Mouse (Mus musculus) heart, embryonic 10.5 days (tissue): ENCODE measurements around the gene Ifitm6. TPM values are rescaled to one million over a fixed set of nuclear protein-coding genes. Genes with fewer than 3 reads are reported as not detected.
"Not testable (repeated sequence)": the region's sequence is repeated elsewhere in the genome, so short reads cannot be mapped to it uniquely, and the experiment has no call there.

Experiments
- DNase-seq: peaks from one replicate; pipeline ENCODE4 v3.0.0-alpha.2; 2017; ENCODE audit warnings: low spot score
- H3K27ac ChIP-seq: fragments of 300-500 bp; sonication (generic); 2 replicates; pipeline ENCODE4 v1.5.1; 2016; ENCODE audit warnings: mild to moderate bottlenecking
- H3K27me3 ChIP-seq: fragments of 300-500 bp; sonication (generic); 2 replicates; pipeline ENCODE4 v1.6.1; 2016; ENCODE audit warnings: mild to moderate bottlenecking; ENCODE audit not compliant: poor library complexity, insufficient read depth, severe bottlenecking
- H3K36me3 ChIP-seq: fragments of 300-500 bp; sonication (generic); 2 replicates; pipeline ENCODE4 v1.6.1; 2016; ENCODE audit warnings: mild to moderate bottlenecking, moderate library complexity
- H3K4me1 ChIP-seq: fragments of 300-500 bp; sonication (generic); 2 replicates; pipeline ENCODE4 v1.6.1; 2016; ENCODE audit warnings: mild to moderate bottlenecking
- H3K4me3 ChIP-seq: fragments of 300-500 bp; sonication (generic); 2 replicates; pipeline ENCODE4 v1.5.1; 2016; ENCODE audit warnings: mild to moderate bottlenecking, moderate library complexity
- H3K9me3 ChIP-seq: fragments of 300-500 bp; sonication (generic); 2 replicates; pipeline ENCODE4 v1.6.1; 2016; ENCODE audit warnings: mild to moderate bottlenecking, moderate library complexity
- WGBS: fragments of 180-500 bp; shearing (Covaris S2); methylation state at CpG from one replicate; pipeline ENCODE4 v1.1.7; 2016; 5-methylcytosine and 5-hydroxymethylcytosine counted together
- polyA plus RNA-seq: library from polyadenylated mRNA; unstranded; fragments of >200 nt; fragmentation: Nextera tagmentation; extraction: Ambion mirVana; gene quantifications from 2 replicates; pipeline ENCODE4 v1.2.1, GENCODE M21; 2016

The Ifitm6 gene
- polyA plus RNA-seq, 1 experiment from 2014 or later: not detected

DNA sequence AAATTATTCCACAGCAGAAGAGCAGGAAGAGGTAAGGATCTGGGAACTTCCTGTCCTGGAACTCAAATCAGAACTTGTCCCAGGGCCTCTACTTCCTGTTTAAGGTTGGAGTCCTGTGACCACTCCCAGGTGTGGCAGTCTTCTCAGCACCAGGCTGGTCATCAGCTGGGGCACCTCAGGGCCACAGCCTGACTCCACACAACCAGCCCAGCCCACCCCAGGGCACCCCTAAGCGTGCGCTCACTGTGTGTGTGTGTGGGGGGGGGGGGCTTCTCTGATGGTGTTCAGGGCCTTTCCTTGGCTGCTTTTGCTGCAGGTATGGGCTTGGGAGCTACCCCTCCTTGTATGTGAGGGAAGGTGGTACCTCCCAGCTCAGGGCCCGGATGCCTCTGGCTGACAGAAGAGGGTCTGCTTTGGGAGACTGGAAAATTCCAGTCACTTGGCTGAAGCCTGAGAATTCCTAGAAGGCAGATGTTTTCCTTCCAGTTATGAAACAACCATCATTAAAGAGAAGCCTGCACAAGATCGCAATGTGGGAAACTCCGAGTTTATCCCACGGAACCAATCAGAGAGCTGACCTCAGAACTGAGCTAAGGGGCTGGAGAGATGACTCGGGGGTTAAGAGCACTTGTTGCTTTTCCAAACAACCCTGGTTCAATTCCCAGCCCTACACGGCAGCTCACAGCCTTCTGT, 46.1 kb downstream of the Ifitm6 start:
- no peaks in the 10 kb centered on the region for H3K9me3 ChIP-seq
- H3K27ac ChIP-seq: peak overlapping the region; percentile 47; the same call in 1 of the 2 replicates
- H3K4me3 ChIP-seq: no peak overlapping the region
- no peaks in the 10 kb centered on the region for H3K36me3 ChIP-seq
- H3K4me1 ChIP-seq: peaks cover 37% of the 10 kb centered on the region
- DNase-seq: no peak
- peaks cover 75% of the 10 kb centered on the region for H3K27me3 ChIP-seq
- 62% methylated on average over 8 of the region's 8 CpGs for whole genome bisulfite sequencing

DNA sequence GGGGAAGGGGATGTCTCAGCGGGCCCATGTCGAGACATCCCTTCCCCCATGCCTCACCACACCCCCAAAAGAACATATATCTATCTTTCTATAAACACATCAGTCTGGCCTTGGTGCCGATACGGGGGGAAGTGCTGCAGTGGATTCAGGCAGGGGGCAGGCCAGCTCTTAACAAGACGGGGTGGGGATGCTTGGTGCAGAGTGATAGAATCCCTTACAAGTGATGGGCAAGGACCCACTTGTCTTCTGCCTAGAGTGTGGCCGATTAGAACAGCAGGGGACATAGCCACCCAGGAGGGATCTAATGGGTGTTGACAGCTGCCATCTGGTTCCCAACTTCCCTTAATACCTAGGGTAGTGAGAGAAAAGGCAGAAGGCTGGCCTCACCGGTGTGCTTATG, 46.8 kb downstream of the Ifitm6 start:
- Histone ChIP-seq H3K36me3 (no peaks in the 10 kb centered on the region), H3K4me1 (peaks cover 37% of the 10 kb centered on the region), H3K27ac (no peak overlapping the region; the same call in 1 of the 2 replicates), H3K27me3 (peaks cover 80% of the 10 kb centered on the region), H3K9me3 (no peaks in the 10 kb centered on the region), H3K4me3 (no peak overlapping the region; the same call in 1 of the 2 replicates)
- DNase-seq: no peak
- 10% methylated on average over 7 of the region's 7 CpGs for WGBS

DNA sequence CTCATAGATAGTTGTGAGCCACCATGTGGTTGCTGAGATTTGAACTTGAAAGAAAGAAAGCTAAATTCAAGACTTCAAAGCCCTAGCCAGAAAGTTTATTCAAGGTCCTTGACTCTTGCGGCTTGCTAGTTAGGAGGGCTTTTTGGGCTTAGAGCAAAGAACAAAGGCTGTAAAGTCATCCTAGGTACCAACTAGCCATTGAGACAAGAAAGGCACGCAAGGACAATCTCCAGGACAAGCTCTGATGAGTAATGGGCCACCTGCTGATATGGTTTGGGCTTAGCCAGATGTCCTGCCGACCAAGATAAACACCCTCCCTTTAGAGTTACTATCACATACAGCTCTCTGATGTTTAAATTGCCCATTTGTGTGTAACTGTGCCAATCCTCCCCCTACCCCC, 49.0 kb downstream of the Ifitm6 start:
- not testable (repeated sequence) for H3K4me3 ChIP-seq, H3K27ac ChIP-seq, H3K9me3 ChIP-seq, DNase-seq, H3K36me3 ChIP-seq
- Histone ChIP-seq H3K4me1 (peaks cover 30% of the 10 kb centered on the region), H3K27me3 (peaks cover 65% of the 10 kb centered on the region)
- WGBS: 14% methylated on average over 3 of the region's 3 CpGs

DNA sequence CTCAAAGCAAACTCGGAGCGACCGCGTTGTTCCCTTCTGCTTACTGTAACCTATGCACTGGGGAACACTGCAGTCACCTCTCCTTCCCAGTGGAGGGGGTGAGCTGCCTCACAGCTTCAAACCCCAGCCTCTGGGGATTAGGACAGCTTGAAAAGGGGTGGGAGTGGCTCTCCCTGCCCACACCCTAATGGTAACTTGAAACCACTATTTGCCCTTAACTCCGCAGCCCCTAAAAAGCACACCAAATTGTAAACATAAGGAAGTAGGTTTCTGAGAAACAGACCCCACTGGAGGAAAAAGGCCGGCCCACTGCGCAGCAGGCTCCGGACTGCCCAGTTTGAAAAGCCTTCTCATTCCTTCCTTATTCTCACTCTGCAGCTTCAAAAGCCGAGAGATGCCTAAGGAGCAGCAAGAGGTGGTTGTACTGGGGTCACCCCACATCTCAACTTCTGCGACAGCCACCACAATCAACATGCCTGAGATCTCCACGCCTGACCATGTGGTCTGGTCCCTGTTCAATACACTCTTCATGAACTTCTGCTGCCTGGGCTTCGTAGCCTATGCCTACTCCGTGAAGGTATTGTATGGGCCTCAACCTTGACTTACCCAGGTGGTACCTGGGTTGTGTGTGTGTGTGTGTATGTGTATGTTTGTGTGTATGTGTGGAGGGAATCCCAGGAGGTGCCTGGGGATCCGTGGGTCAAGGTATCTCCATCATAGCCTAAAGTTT, 49.7 kb downstream of the Ifitm6 start:
- Histone ChIP-seq H3K4me3 (0 out of 2 replicates have a peak overlapping the region, but pooled peaks have one; percentile 8), H3K27ac (no peak overlapping the region), H3K27me3 (peaks cover 59% of the 10 kb centered on the region), H3K4me1 (peaks cover 30% of the 10 kb centered on the region), H3K9me3 (no peaks in the 10 kb centered on the region), H3K36me3 (no peaks in the 10 kb centered on the region)
- 10% methylated on average over 14 of the region's 14 CpGs for WGBS
- no peak for DNase-seq

DNA sequence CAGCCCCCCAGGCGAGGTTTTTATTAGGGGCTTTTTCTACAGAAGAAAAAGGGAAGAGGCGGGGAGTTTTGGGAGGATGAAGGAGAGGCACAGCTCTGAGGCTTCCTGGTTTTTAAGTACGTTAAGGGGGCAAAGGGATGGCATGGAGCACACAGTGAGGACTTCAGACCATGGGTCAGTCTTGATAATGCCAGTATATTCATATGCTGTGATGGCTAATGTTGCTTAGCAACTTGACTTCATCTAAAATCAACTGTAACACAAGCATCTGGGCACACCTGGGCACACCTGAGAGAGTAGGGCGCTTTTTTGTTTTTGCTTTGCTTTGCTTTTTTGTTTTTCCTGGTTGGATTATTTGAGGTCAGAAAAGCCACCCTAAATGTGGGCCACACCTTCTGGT, 50.8 kb downstream of the Ifitm6 start, which contains the start of gene Ifitm1:
Gene Ifitm1, plus strand, starts transcription at position 301 of the 400 bp plus-strand sequence.
- H3K27me3 ChIP-seq: peaks cover 57% of the 10 kb centered on the region
- no peaks in the 10 kb centered on the region for H3K9me3 ChIP-seq
- no peaks in the 10 kb centered on the region for H3K36me3 ChIP-seq
- peaks cover 30% of the 10 kb centered on the region for H3K4me1 ChIP-seq
- 80% methylated on average over 4 of the region's 4 CpGs for WGBS
- no peak within 1 kb of the TSS for H3K27ac ChIP-seq
- 0 out of 2 replicates have a peak within 1 kb of the TSS, but pooled peaks have one; percentile 8 for H3K4me3 ChIP-seq
- no peak for DNase-seq

Other genes starting within 250 kb of the Ifitm6 start
- 0.16 and 0.49 TPM in 2 replicates for gene Syce1, start 230.1 kb downstream of the Ifitm6 start, polyA plus RNA-seq
- 1.0 and 1.1 TPM in 2 replicates for gene Zfp941, start 195.7 kb downstream of the Ifitm6 start, polyA plus RNA-seq
- 0.85 TPM in 1 of 2 replicates, not detected in the other for gene Urah, start 182.9 kb downstream of the Ifitm6 start, polyA plus RNA-seq
- not detected in 2 replicates for gene Scgb1c1, start 172.4 kb downstream of the Ifitm6 start, polyA plus RNA-seq
- gene Odf3, start 170.1 kb downstream of the Ifitm6 start, polyA plus RNA-seq: not detected in 2 replicates
- not detected in 2 replicates for gene Gm45785, start 161.6 kb downstream of the Ifitm6 start, polyA plus RNA-seq
- 47.3 and 58.8 TPM in 2 replicates for gene Ric8a, start 161.0 kb downstream of the Ifitm6 start, polyA plus RNA-seq
- gene Bet1l, start 160.3 kb downstream of the Ifitm6 start, polyA plus RNA-seq: 28.1 and 31.4 TPM in 2 replicates
- 249 and 270 TPM in 2 replicates for gene Psmd13, start 136.0 kb downstream of the Ifitm6 start, polyA plus RNA-seq
- gene Sirt3, start 135.6 kb downstream of the Ifitm6 start, polyA plus RNA-seq: 31.5 and 40.1 TPM in 2 replicates
- gene Cox8b, start 117.5 kb downstream of the Ifitm6 start, polyA plus RNA-seq: 13.6 and 46.8 TPM in 2 replicates
- 0.14 TPM in 1 of 2 replicates, not detected in the other for gene Nlrp6, start 97.0 kb downstream of the Ifitm6 start, polyA plus RNA-seq
- gene Pgghg, start 76.5 kb downstream of the Ifitm6 start, polyA plus RNA-seq: 13.7 and 16.1 TPM in 2 replicates
- gene Ifitm5, start 67.6 kb downstream of the Ifitm6 start, polyA plus RNA-seq: 1.8 and 2.3 TPM in 2 replicates
- gene Gm45717, start 62.0 kb downstream of the Ifitm6 start, polyA plus RNA-seq: not detected in 2 replicates
- gene Ifitm2, start 61.9 kb downstream of the Ifitm6 start, polyA plus RNA-seq: 402 and 508 TPM in 2 replicates
- 3.6 and 12.5 TPM in 2 replicates for gene Ifitm1, start 50.7 kb downstream of the Ifitm6 start, polyA plus RNA-seq
- 24.5 and 32.7 TPM in 2 replicates for gene Ifitm3, start 7.2 kb downstream of the Ifitm6 start, polyA plus RNA-seq
- not detected in 2 replicates for gene Gm17387, start 11.2 kb upstream of the Ifitm6 start, polyA plus RNA-seq
- 2.6 and 12.7 TPM in 2 replicates for gene B4galnt4, start 43.2 kb upstream of the Ifitm6 start, polyA plus RNA-seq
- gene Pkp3, start 60.3 kb upstream of the Ifitm6 start, polyA plus RNA-seq: 0.94 and 3.4 TPM in 2 replicates
- gene Sigirr, start 82.6 kb upstream of the Ifitm6 start, polyA plus RNA-seq: 3.0 and 5.7 TPM in 2 replicates
- 0.42 and 0.97 TPM in 2 replicates for gene Ano9, start 99.9 kb upstream of the Ifitm6 start, polyA plus RNA-seq
- 87.8 and 91.1 TPM in 2 replicates for gene Ptdss2, start 104.5 kb upstream of the Ifitm6 start, polyA plus RNA-seq
- gene Rnh1, start 154.9 kb upstream of the Ifitm6 start, polyA plus RNA-seq: 103 and 105 TPM in 2 replicates
- gene Hras, start 176.1 kb upstream of the Ifitm6 start, polyA plus RNA-seq: 89.6 and 92.6 TPM in 2 replicates
- gene Lrrc56, start 176.2 kb upstream of the Ifitm6 start, polyA plus RNA-seq: 3.3 and 6.7 TPM in 2 replicates
- 1.4 and 2.1 TPM in 2 replicates for gene Lmntd2, start 196.2 kb upstream of the Ifitm6 start, polyA plus RNA-seq
- gene Rassf7, start 197.9 kb upstream of the Ifitm6 start, polyA plus RNA-seq: 22.6 and 41.4 TPM in 2 replicates
- gene Phrf1, start 210.9 kb upstream of the Ifitm6 start, polyA plus RNA-seq: 73.5 and 84.7 TPM in 2 replicates
- gene Irf7, start 248.6 kb upstream of the Ifitm6 start, polyA plus RNA-seq: 0.39 and 0.60 TPM in 2 replicates